Mouse (Mus musculus) heart, embryonic 14.5 days (tissue): ENCODE measurements around the gene Zmat5. TPM values are rescaled to one million over a fixed set of nuclear protein-coding genes. Genes with fewer than 3 reads are reported as not detected.
"Not testable (repeated sequence)": the region's sequence is repeated elsewhere in the genome, so short reads cannot be mapped to it uniquely, and the experiment has no call there.

Experiments used
- ATAC-seq: fragments of 200-750 bp; cut with Nextera tagmentation; 2 replicates; pipeline ENCODE4 v1.8.0; 2017; ENCODE audit warnings: low read depth, moderate TSS enrichment; ENCODE audit not compliant: insufficient number of reproducible peaks, insufficient read depth, low FRiP score
- H3K27ac ChIP-seq, 2 experiments: fragments of 200-500 bp in 1 of 2; fragments of 300-500 bp in 1 of 2; sonication (generic) in 1 of 2; replicated peaks in 1 of 2; 2 replicates each; pipeline ENCODE4 v1.5.1; 2012 to 2014; ENCODE audit warnings: low read depth in 2 of 2, low read length in 2 of 2, control low read depth in 1 of 2, mild to moderate bottlenecking in 1 of 2, mixed read lengths in 1 of 2; ENCODE audit not compliant: control insufficient read depth in 1 of 2, insufficient read depth in 1 of 2
- H3K27me3 ChIP-seq: fragments of 300-500 bp; sonication (generic); 2 replicates; pipeline ENCODE4 v1.6.1; 2014; ENCODE audit warnings: mild to moderate bottlenecking, low read length, control low read depth; ENCODE audit not compliant: control insufficient read depth, insufficient read depth
- H3K36me3 ChIP-seq: fragments of 300-500 bp; sonication (generic); 2 replicates; pipeline ENCODE4 v1.6.1; 2014; ENCODE audit warnings: mild to moderate bottlenecking, control low read depth, low read length, mixed read lengths; ENCODE audit not compliant: control insufficient read depth, insufficient read depth
- H3K4me1 ChIP-seq, 2 experiments: fragments of 200-500 bp in 1 of 2; fragments of 300-500 bp in 1 of 2; sonication (generic) in 1 of 2; 2 replicates each; pipeline ENCODE4 v1.6.1; 2012 to 2014; ENCODE audit warnings: low read length in 2 of 2, control low read depth in 1 of 2, mixed read lengths in 1 of 2; ENCODE audit not compliant: control insufficient read depth in 2 of 2, insufficient read depth in 2 of 2
- H3K4me2 ChIP-seq: fragments of 300-500 bp; sonication (generic); 2 replicates; pipeline ENCODE4 v1.6.1; 2014; ENCODE audit warnings: mild to moderate bottlenecking, low read length
- H3K4me3 ChIP-seq, 2 experiments: fragments of 200-500 bp in 1 of 2; fragments of 300-500 bp in 1 of 2; sonication (generic) in 1 of 2; 2 replicates each; pipeline ENCODE4 v1.5.1; 2012 to 2014; ENCODE audit warnings: low read length in 2 of 2, mild to moderate bottlenecking in 2 of 2, control low read depth in 1 of 2, low read depth in 1 of 2, moderate library complexity in 1 of 2; ENCODE audit not compliant: control insufficient read depth in 1 of 2, insufficient read depth in 1 of 2
- H3K9ac ChIP-seq: fragments of 300-500 bp; sonication (generic); 2 replicates; pipeline ENCODE4 v1.6.1; 2014; ENCODE audit warnings: mild to moderate bottlenecking, low read length
- H3K9me3 ChIP-seq: fragments of 300-500 bp; sonication (generic); 2 replicates; pipeline ENCODE4 v1.6.1; 2016; ENCODE audit warnings: low read length, control low read depth; ENCODE audit not compliant: control insufficient read depth
- WGBS: fragments of 180-500 bp; shearing (Covaris S2); extraction: QIAGEN DNeasy Blood & Tissue Kit; methylation state at CpG from one replicate; pipeline ENCODE4 v1.1.7; 2014; 5-methylcytosine and 5-hydroxymethylcytosine counted together
- polyA plus RNA-seq: library from polyadenylated mRNA; unstranded; fragments of >200 nt; fragmentation: Nextera tagmentation; extraction: Ambion mirVana; gene quantifications from 2 replicates; pipeline ENCODE4 v1.2.1, GENCODE M21; 2014

The Zmat5 gene
- polyA plus RNA-seq, 1 experiment from 2014 or later, result 58.3 TPM

DNA sequence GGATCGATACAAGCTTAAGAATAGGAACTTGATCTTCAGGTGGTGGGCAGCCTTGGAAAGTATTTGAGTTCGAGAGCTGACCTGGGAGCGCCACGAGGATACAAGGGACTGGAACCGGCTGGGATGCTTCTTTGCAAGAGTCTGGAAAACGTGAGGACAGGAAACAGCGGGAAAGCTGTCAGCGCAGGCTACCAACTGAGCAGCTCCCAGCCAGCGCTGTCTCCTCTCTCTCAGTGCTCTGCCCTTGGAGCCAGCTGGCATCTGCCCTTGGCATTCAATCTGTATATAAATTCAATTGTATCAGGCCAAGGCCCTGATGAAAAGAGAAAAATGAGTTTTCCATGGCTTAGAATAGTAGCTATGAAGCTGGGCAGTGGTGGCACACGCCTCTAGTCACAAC lies 13.3 kb upstream of the Zmat5 start:
- no peak for ATAC-seq
- Histone ChIP-seq H3K27ac (no peak overlapping the region), H3K36me3 (no peaks in the 10 kb centered on the region), H3K4me2 (no peak overlapping the region), H3K27me3 (no peaks in the 10 kb centered on the region), H3K9me3 (no peaks in the 10 kb centered on the region), H3K4me1 (no peaks in the 10 kb centered on the region), H3K9ac (no peak overlapping the region), H3K4me3 (no peak overlapping the region)
- WGBS, result 41% methylated on average over 10 of the region's 10 CpGs

GRCm38 (mm10) chr11:4692162-4692561 lies 12.3 kb upstream of the Zmat5 start:
- no peaks in the 10 kb centered on the region for H3K36me3 ChIP-seq
- no peak overlapping the region for H3K9ac ChIP-seq
- no peaks in the 10 kb centered on the region for H3K27me3 ChIP-seq
- WGBS, result 88% methylated on average over 11 of the region's 11 CpGs
- H3K4me2 ChIP-seq, result no peak overlapping the region
- H3K9me3 ChIP-seq, result no peaks in the 10 kb centered on the region
- H3K4me1 ChIP-seq, result peaks cover 0 to under 1% of the 10 kb centered on the region in 2 experiments; a peak in 1 of 4 replicates
- no peak overlapping the region for H3K4me3 ChIP-seq
- H3K27ac ChIP-seq, result no peak overlapping the region
- no peak for ATAC-seq

DNA sequence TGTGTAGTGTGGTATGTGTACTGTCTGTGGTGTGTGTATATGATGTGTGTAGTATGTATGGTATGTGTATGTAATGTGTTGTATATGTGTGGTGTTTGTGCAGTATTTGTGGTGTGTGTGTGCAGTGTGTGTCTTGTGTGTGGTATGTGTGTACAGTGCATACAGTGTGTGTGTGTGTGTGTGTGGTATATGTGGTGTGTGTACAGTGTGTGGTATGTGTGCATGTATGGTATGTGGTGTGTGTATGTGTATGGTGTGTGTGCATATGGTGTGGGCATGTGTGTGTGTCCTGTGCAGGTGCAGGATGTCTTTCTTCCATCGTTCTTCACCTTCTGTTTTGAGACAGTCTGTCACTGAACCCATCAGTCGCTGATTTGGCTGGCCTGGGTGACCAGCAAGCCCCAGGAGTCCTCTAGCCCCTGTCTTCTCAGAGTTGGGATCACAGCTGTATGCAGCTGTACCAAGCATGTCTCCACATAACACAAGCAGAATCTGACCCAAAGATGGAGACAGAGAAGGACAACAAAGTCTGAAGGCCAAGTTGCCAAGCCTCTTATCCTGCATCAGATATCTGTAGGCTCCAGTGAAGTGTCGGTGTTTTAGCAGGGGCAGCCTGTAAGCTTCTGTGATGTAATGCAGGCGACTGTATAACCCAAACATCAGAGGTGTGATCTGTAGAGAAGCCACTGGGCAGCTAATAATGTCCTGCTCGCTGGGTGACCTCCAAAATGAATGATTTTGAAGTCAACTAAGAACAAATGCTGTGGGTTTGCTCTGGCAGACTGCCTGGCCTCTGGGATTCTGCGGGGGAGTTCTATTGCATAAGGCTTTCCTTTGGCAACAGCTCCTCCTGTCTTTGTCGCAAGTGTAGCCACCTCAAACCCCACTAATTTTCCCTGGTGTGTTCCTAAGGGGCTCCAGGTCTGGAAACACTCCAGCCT lies 7.2 kb upstream of the Zmat5 start:
- Histone ChIP-seq H3K27me3 (no peaks in the 10 kb centered on the region), H3K4me3 (no peak overlapping the region), H3K4me2 (no peak overlapping the region), H3K36me3 (peaks cover 20% of the 10 kb centered on the region), H3K4me1 (peaks cover 0 to 4% of the 10 kb centered on the region in 2 experiments; a peak in 1 of 4 replicates), H3K27ac (no peak overlapping the region), H3K9me3 (no peaks in the 10 kb centered on the region), H3K9ac (no peak overlapping the region)
- peak; percentile 31 for ATAC-seq
- WGBS, result 33% methylated on average over 7 of the region's 7 CpGs

DNA sequence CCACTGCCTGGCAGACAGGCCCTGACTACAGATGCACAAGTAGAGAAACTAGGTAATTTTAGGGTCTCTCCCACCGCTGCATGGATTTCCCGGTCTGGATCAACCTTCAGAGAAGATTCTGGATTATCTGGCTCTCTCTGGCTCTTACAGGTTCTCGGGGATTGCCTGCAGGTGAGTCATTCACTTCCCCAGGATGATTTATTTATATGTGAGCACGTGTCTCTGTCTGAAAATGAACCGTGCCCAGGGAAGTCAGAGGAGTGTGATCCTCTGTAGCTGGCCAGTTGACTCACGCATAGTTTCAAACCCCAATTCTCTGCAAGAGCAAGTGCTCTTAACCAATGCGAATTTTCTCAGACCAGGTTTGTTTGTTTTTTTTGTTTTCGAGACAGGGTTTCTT lies 3.8 kb upstream of the Zmat5 start:
- WGBS, result 80% methylated on average over 8 of the region's 8 CpGs
- Histone ChIP-seq H3K4me3 (no peak overlapping the region), H3K27ac (no peak overlapping the region), H3K4me1 (peaks cover 2 to 16% of the 10 kb centered on the region in 2 experiments; a peak in 3 of 4 replicates), H3K27me3 (no peaks in the 10 kb centered on the region), H3K36me3 (peaks cover 23% of the 10 kb centered on the region), H3K9ac (no peak overlapping the region), H3K9me3 (no peaks in the 10 kb centered on the region), H3K4me2 (no peak overlapping the region)
- ATAC-seq, result no peak

DNA sequence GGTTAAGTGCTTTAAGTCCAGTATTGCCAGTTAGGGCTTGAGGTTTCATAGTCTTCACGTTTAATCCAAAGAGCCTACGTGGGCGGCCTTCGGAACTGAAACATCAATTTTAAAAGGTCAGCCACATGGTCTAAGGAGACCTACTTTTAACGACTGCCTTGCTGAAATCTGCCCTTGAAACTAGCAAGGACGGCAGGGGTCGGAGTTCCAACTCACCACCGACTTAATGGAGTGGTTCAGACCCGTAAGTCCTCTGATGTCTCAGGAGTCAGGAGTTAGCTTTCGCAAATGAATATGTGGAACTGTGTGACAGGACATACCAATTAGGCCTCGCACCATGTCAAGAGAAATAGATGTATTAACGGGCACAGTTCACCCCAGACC lies 798 bp upstream of the Zmat5 start:
- peak overlapping the region; percentile 86 to 89 for H3K4me3 ChIP-seq
- H3K4me1 ChIP-seq, result peaks cover 2 to 11% of the 10 kb centered on the region in 2 experiments; a peak in 3 of 4 replicates
- peak overlapping the region; percentile 92 to 94 for H3K27ac ChIP-seq
- no peaks in the 10 kb centered on the region for H3K9me3 ChIP-seq
- 3% methylated on average over 12 of the region's 12 CpGs for WGBS
- peak overlapping the region; percentile 91 for H3K4me2 ChIP-seq
- peak overlapping the region; percentile 96 for H3K9ac ChIP-seq
- no peaks in the 10 kb centered on the region for H3K27me3 ChIP-seq
- peaks cover 23% of the 10 kb centered on the region for H3K36me3 ChIP-seq
- 0 out of 2 replicates have a peak, but pooled peaks have one; percentile 20 for ATAC-seq

- Histone ChIP-seq H3K4me2 (peak overlapping the region; percentile 91), H3K27me3 (no peaks in the 10 kb centered on the region), H3K9ac (peak overlapping the region; percentile 96), H3K27ac (peak overlapping the region in 1 of 2 experiments; percentile 11; a peak in 1 of 4 replicates), H3K9me3 (no peaks in the 10 kb centered on the region), H3K36me3 (peaks cover 23% of the 10 kb centered on the region), H3K4me3 (peak overlapping the region; percentile 78 to 89), H3K4me1 (peaks cover 2 to 11% of the 10 kb centered on the region in 2 experiments; a peak in 3 of 4 replicates)
- no peak for ATAC-seq
- 11% methylated on average over 4 of the region's 4 CpGs for WGBS
Measured at GRCm38 (mm10) chr11:4705178-4705577, 700 bp downstream of the Zmat5 start.

DNA sequence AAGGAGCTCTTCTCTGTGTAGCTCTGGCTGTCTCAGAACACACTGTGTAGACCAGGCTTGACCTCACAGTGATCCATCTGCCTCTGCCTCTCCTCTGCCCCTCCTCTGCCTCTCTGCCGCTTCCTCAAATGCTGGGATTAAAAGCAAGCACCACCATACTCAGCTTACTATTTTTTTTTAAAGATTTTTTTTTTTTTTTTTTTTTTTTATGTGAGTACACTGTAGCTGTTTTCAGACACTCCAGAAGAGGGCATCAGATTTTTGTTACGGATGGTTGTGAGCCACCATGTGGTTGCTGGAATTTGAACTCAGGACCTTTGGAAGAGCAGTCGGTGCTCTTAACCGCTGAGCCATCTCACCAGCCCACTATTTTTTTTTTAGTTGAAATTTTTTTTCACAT lies 5.7 kb downstream of the Zmat5 start:
- H3K4me2 ChIP-seq, H3K27ac ChIP-seq, H3K4me1 ChIP-seq, H3K27me3 ChIP-seq, H3K9ac ChIP-seq, ATAC-seq, H3K36me3 ChIP-seq, H3K4me3 ChIP-seq, H3K9me3 ChIP-seq: not testable (repeated sequence)
- 87% methylated on average over 4 of the region's 4 CpGs for WGBS
